Mouse (Mus musculus) olfactory bulb, adult 2 months (tissue): ENCODE measurements around the gene Sox13.

Experiments
- CTCF ChIP-seq: fragments of 200-500 bp; IDR thresholded peaks from 2 replicates; pipeline ENCODE4 v1.5.1; 2012; ENCODE audit warnings: low read depth, mild to moderate bottlenecking, low read length, moderate library complexity; ENCODE audit not compliant: insufficient read depth
- POLR2A ChIP-seq: fragments of 200-500 bp; IDR thresholded peaks from 2 replicates; pipeline ENCODE4 v1.6.1; 2012; ENCODE audit warnings: mild to moderate bottlenecking, low read depth, low read length, moderate library complexity; ENCODE audit not compliant: insufficient read depth

- no peak for TF ChIP-seq CTCF
- no peak for TF ChIP-seq POLR2A
These were observed 52.1 kb downstream of the Sox13 start for GRCm38 (mm10) chr1:133372113-133372512.
